Mouse (Mus musculus): ENCODE measurements at regions not wholly inside any gene's neighbourhood (a gene's known extent, or its start where the extent isn't known, plus 50 kb on each side); places are given as distances from the start of the nearest gene placed in this dataset.

DNA sequence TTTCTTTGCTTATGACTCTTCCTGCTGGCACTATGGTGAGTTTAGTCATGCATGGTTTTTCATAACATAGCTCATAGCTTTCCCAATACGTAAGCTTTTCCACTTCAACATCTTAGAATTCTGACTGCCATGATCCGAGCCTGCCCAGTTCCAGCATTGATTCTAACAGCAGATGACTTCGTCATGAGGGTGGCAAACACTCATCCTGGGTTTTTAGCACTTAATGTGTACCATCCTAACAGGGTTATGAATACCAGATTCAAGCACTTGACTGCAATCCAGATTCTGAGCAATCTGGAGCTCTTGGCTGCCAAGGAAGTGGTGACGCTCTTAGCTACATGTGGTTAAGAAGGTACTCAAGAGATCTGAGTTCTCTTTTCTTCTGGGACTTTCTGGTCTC, 128.3 kb upstream of the Sem1 start:
- Histone ChIP-seq H3K27ac (ENCODE audit: low read length) (no peak overlapping the region), H3K9me3 (ENCODE audit: control insufficient read depth, low read depth, low read length) (no peaks in the 10 kb centered on the region), H3K36me3 (ENCODE audit: control insufficient read depth, insufficient read depth, low read length) (no peaks in the 10 kb centered on the region), H3K4me2 (replicated peaks; ENCODE audit: low read depth, low read length) (no peak overlapping the region), H3K4me3 (ENCODE audit: low read depth, low read length) (no peak overlapping the region), H3K9ac (replicated peaks; ENCODE audit: low read depth, low read length) (no peak overlapping the region), H3K27me3 (ENCODE audit: control insufficient read depth, insufficient read depth, low read length) (no peaks in the 10 kb centered on the region), H3K4me1 (ENCODE audit: control insufficient read depth, insufficient read depth, low read length) (no peaks in the 10 kb centered on the region)
- no peak for ATAC-seq (ENCODE audit: insufficient number of reproducible peaks, insufficient read depth, low FRiP score, low read depth)
- 89% methylated on average over 4 of the region's 4 CpGs for WGBS

DNA sequence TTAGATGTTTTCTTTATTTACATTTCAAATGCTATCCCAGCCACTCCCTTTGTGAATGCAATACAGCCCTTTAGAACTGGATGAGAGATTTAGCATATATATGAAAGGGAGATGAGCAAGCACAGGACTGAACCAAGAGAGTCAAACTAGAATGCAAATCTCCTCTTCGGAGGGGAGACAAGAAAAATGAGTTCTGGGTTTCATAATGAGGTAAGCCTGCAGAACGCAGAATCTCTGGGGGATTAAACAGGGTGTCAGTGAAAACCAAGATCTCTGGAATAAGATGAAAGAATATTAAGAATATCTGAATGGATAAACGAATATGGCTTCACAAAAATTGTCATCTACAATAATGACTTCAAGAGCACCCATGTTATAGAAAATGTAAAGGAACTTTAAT, 130.6 kb upstream of the Sem1 start:
- H3K4me1 ChIP-seq (ENCODE audit: control insufficient read depth, insufficient read depth, low read length): no peaks in the 10 kb centered on the region

DNA sequence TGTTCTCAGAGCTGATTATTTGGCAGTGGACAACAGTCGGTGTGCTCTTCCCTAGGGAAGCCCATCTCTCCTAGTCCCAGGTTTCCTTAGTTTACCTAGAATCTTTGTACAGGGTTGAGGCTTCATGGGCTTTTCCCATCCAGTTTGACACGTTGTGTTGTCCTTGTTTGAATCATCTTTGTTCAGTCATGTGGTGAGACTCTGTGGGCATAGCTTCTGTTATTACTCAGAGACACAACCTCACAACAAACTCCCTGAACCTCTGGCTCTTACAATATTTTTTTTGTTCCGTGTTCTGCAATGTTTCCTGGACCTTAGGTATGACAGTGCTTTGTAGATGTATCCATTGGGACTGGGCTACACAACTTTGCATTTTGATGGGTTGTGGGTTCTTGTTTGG, 132.9 kb upstream of the Dlx6 start:
- WGBS: 90% methylated on average over 3 of the region's 3 CpGs
- no peak for ATAC-seq (ENCODE audit: insufficient number of reproducible peaks, insufficient read depth, low FRiP score, low read depth)
- no peak overlapping the region for H3K4me2 ChIP-seq (replicated peaks; ENCODE audit: low read depth, low read length)

More for the DNA sequence above, 130.6 kb upstream of the Sem1 start:
- no peak for ATAC-seq (ENCODE audit: insufficient number of reproducible peaks, insufficient read depth, low FRiP score, low read depth)
- no peak overlapping the region for H3K4me2 ChIP-seq (replicated peaks; ENCODE audit: low read depth, low read length)
- no peaks in the 10 kb centered on the region for H3K36me3 ChIP-seq (ENCODE audit: control insufficient read depth, insufficient read depth, low read length)
- no peak overlapping the region for H3K27ac ChIP-seq (ENCODE audit: low read length)
- no peak overlapping the region for H3K9ac ChIP-seq (replicated peaks; ENCODE audit: low read depth, low read length)
- no peak overlapping the region for H3K4me3 ChIP-seq (ENCODE audit: low read depth, low read length)
- WGBS: 78% methylated on average over 3 of the region's 3 CpGs
- H3K9me3 ChIP-seq (ENCODE audit: control insufficient read depth, low read depth, low read length): no peaks in the 10 kb centered on the region
- no peaks in the 10 kb centered on the region for H3K27me3 ChIP-seq (ENCODE audit: control insufficient read depth, insufficient read depth, low read length)

DNA sequence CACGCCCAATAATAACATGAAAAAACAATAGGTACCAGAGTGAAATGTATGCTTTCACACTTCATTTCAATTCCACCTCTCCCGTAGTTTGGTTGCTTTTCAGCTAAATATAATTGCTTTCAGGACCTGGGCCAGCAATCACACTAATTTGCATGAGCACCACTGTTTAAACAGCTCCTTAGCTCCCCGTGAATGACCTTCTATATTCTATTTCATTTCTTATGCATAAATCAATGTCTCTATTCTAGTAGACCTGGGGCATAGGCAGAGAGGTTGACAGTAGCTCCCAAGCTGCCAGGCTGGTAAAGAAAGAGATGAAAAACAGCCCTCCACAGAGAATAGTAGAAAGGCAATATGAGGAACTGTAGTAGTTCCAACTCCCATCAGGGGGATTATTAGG, 117.7 kb upstream of the Dlx6 start:
- no peak overlapping the region for H3K4me2 ChIP-seq (replicated peaks; ENCODE audit: low read depth, low read length)
- no peaks in the 10 kb centered on the region for H3K9me3 ChIP-seq (ENCODE audit: control insufficient read depth, low read depth, low read length)
- 61% methylated on average over 3 of the region's 3 CpGs for WGBS
- no peak overlapping the region for H3K27ac ChIP-seq (ENCODE audit: low read length)
- H3K9ac ChIP-seq (replicated peaks; ENCODE audit: low read depth, low read length): no peak overlapping the region
- no peak for ATAC-seq (ENCODE audit: insufficient number of reproducible peaks, insufficient read depth, low FRiP score, low read depth)
- H3K4me1 ChIP-seq (ENCODE audit: control insufficient read depth, insufficient read depth, low read length): no peaks in the 10 kb centered on the region
- no peaks in the 10 kb centered on the region for H3K36me3 ChIP-seq (ENCODE audit: control insufficient read depth, insufficient read depth, low read length)
- no peak overlapping the region for H3K4me3 ChIP-seq (ENCODE audit: low read depth, low read length)
- no peaks in the 10 kb centered on the region for H3K27me3 ChIP-seq (ENCODE audit: control insufficient read depth, insufficient read depth, low read length)

More for the DNA sequence above, 132.9 kb upstream of the Dlx6 start:
- H3K9ac ChIP-seq (replicated peaks; ENCODE audit: low read depth, low read length): no peak overlapping the region
- no peaks in the 10 kb centered on the region for H3K9me3 ChIP-seq (ENCODE audit: control insufficient read depth, low read depth, low read length)
- no peaks in the 10 kb centered on the region for H3K27me3 ChIP-seq (ENCODE audit: control insufficient read depth, insufficient read depth, low read length)
- H3K36me3 ChIP-seq (ENCODE audit: control insufficient read depth, insufficient read depth, low read length): no peaks in the 10 kb centered on the region
- no peaks in the 10 kb centered on the region for H3K4me1 ChIP-seq (ENCODE audit: control insufficient read depth, insufficient read depth, low read length)
- H3K27ac ChIP-seq (ENCODE audit: low read length): no peak overlapping the region
- no peak overlapping the region for H3K4me3 ChIP-seq (ENCODE audit: low read depth, low read length)

DNA sequence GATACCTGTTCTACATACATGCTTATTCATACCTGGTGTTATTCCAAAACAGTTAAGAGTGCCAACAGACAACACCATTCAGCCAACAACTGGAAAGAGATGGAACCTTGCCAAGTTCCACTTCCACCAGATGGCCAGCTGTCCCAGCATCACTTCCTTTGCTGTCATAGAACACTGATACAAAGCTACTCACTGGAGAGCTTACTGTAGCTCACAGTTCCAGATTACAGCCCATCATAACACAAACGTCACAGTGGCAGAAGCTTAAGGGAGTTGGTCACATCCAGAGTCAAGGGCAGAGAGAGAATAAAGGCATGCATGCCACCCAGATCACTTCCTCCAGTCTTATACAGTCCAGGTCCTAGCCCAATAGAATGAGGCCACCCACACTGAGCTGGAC, 84.0 kb upstream of the Dlx6 start:
- H3K36me3 ChIP-seq (ENCODE audit: control insufficient read depth, insufficient read depth, low read length): no peaks in the 10 kb centered on the region
- no peak for ATAC-seq (ENCODE audit: insufficient number of reproducible peaks, insufficient read depth, low FRiP score, low read depth)
- H3K4me3 ChIP-seq (ENCODE audit: low read depth, low read length): no peak overlapping the region
- H3K4me1 ChIP-seq (ENCODE audit: control insufficient read depth, insufficient read depth, low read length): no peaks in the 10 kb centered on the region
- 35% methylated on average over 1 of the region's 1 CpGs for WGBS
- H3K9me3 ChIP-seq (ENCODE audit: control insufficient read depth, low read depth, low read length): no peaks in the 10 kb centered on the region
- H3K4me2 ChIP-seq (replicated peaks; ENCODE audit: low read depth, low read length): no peak overlapping the region
- H3K27me3 ChIP-seq (ENCODE audit: control insufficient read depth, insufficient read depth, low read length): no peaks in the 10 kb centered on the region
- no peak overlapping the region for H3K9ac ChIP-seq (replicated peaks; ENCODE audit: low read depth, low read length)
- no peak overlapping the region for H3K27ac ChIP-seq (ENCODE audit: low read length)

DNA sequence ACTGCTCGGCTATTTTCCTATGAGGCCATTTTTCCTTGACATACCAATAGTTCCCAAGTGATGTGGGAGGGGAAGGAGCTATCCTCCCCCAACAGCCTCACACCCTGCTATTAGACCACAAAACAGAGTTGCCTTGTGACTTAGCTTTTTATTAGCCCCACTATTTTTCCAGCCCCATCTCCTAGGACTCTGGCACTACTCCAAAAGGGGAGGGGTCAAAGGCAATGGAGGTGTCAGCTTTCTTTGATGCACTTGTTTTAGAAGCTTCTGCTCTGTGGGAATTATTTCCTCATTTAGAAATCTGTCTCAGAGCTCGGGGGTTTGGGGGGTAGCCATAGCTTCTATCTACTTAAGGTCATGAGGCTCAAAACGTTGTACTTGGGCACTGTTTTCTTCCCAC, 81.6 kb upstream of the Dlx6 start:
- no peak overlapping the region for H3K4me3 ChIP-seq (ENCODE audit: low read depth, low read length)
- 49% methylated on average over 3 of the region's 3 CpGs for WGBS
- no peaks in the 10 kb centered on the region for H3K36me3 ChIP-seq (ENCODE audit: control insufficient read depth, insufficient read depth, low read length)
- H3K27me3 ChIP-seq (ENCODE audit: control insufficient read depth, insufficient read depth, low read length): no peaks in the 10 kb centered on the region
- no peak overlapping the region for H3K4me2 ChIP-seq (replicated peaks; ENCODE audit: low read depth, low read length)
- no peak overlapping the region for H3K9ac ChIP-seq (replicated peaks; ENCODE audit: low read depth, low read length)
- no peaks in the 10 kb centered on the region for H3K4me1 ChIP-seq (ENCODE audit: control insufficient read depth, insufficient read depth, low read length)
- H3K9me3 ChIP-seq (ENCODE audit: control insufficient read depth, low read depth, low read length): no peaks in the 10 kb centered on the region
- no peak for ATAC-seq (ENCODE audit: insufficient number of reproducible peaks, insufficient read depth, low FRiP score, low read depth)
- no peak overlapping the region for H3K27ac ChIP-seq (ENCODE audit: low read length)

DNA sequence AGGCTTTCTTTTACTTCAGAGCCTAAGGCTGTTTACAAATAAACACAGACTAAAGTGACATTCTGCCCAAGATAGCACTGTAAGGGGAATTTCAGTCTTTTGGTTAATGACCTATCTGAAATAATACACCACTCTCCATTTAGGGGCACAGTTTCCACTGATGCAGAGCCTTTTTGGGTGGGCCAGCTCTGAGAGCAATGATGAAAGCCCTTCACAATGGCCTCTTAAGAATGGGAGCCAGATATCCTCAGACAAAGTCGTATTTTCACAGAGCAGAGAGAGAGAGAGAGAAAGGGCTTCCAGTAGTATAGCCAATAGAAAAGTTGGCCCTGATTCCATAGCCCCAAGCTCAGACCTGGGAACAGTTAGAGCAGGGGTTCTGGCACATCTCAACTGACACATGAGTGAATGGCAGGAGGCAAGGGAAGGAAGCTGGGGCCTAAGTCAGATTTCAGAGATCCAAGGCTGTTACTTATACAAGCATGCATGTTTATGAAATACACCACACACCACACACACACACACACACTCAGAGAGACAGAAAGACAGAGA, 77.1 kb upstream of the Dlx6 start:
- Histone ChIP-seq H3K4me2 (replicated peaks; ENCODE audit: low read depth, low read length) (no peak overlapping the region), H3K36me3 (ENCODE audit: control insufficient read depth, insufficient read depth, low read length) (no peaks in the 10 kb centered on the region), H3K27ac (ENCODE audit: low read length) (no peak overlapping the region), H3K4me3 (ENCODE audit: low read depth, low read length) (no peak overlapping the region), H3K4me1 (ENCODE audit: control insufficient read depth, insufficient read depth, low read length) (no peaks in the 10 kb centered on the region), H3K9ac (replicated peaks; ENCODE audit: low read depth, low read length) (no peak overlapping the region), H3K27me3 (ENCODE audit: control insufficient read depth, insufficient read depth, low read length) (no peaks in the 10 kb centered on the region), H3K9me3 (ENCODE audit: control insufficient read depth, low read depth, low read length) (no peaks in the 10 kb centered on the region)
- ATAC-seq (ENCODE audit: insufficient number of reproducible peaks, insufficient read depth, low FRiP score, low read depth): no peak
- 40% methylated on average over 1 of the region's 1 CpGs for WGBS

DNA sequence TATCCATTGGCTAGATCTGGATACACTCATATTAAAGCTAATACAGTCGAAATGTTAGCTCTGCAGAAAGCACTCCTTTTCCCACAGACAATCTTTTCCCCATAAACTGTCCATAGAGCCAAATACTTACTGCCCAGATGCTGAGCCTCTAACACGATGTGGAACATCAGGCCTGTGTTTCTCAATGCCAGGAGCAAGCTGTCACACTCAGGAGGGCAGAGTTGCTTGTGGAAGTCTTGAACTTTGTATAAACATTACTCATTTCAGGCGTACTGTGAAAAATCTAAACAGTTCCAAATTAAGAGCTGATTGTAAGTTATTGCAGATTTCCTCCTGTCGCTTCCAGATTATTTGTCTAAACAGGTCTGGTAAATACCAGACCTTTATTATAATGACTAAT, 75.6 kb upstream of the Dlx6 start:
- ATAC-seq (ENCODE audit: insufficient number of reproducible peaks, insufficient read depth, low FRiP score, low read depth): no peak
- 22% methylated on average over 4 of the region's 4 CpGs for WGBS
- Histone ChIP-seq H3K4me1 (ENCODE audit: control insufficient read depth, insufficient read depth, low read length) (no peaks in the 10 kb centered on the region), H3K4me3 (ENCODE audit: low read depth, low read length) (no peak overlapping the region), H3K9me3 (ENCODE audit: control insufficient read depth, low read depth, low read length) (no peaks in the 10 kb centered on the region), H3K27me3 (ENCODE audit: control insufficient read depth, insufficient read depth, low read length) (no peaks in the 10 kb centered on the region), H3K36me3 (ENCODE audit: control insufficient read depth, insufficient read depth, low read length) (no peaks in the 10 kb centered on the region), H3K9ac (replicated peaks; ENCODE audit: low read depth, low read length) (no peak overlapping the region), H3K27ac (ENCODE audit: low read length) (no peak overlapping the region), H3K4me2 (replicated peaks; ENCODE audit: low read depth, low read length) (no peak overlapping the region)

DNA sequence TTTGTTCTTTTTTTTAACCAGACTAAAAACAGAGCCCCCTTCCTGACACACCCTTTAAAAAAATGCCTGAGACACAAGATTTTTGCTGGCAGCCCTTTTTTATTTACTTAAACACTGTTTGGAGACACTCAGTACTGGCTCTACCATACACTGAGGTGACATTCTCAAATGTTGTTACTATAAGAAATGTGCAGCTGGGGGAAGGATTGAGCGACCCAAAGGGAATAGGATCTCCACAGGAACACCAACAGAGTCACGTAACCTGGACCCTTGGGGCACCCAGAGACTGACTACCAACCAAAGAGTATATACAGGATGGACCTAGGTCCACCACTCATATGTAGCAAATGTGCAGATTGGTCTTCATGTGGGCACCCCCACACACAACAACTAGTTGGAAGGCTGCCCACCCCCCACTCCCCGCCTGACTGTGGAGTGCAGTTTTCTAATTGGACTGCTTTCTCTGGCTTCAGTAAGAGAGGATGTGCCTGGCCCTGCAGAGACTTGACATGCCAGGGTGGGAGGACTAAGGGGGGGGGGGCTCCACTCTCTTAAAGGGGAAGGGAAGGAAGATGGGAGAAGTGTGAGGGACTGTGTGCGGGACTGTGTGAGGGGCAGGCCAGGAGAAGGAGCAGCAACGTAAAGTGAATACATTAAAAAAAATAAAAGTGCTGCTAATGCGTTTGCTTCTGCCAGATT, 68.7 kb upstream of the Dlx6 start:
- 0 out of 2 replicates have a peak, but pooled peaks have one; percentile 33 for ATAC-seq (ENCODE audit: insufficient number of reproducible peaks, insufficient read depth, low FRiP score, low read depth)
- no peaks in the 10 kb centered on the region for H3K9me3 ChIP-seq (ENCODE audit: control insufficient read depth, low read depth, low read length)
- H3K4me2 ChIP-seq (replicated peaks; ENCODE audit: low read depth, low read length): no peak overlapping the region

More for the DNA sequence above, 68.7 kb upstream of the Dlx6 start:
- WGBS: 35% methylated on average over 6 of the region's 6 CpGs
- H3K27me3 ChIP-seq (ENCODE audit: control insufficient read depth, insufficient read depth, low read length): no peaks in the 10 kb centered on the region
- H3K4me1 ChIP-seq (ENCODE audit: control insufficient read depth, insufficient read depth, low read length): peaks cover 5% of the 10 kb centered on the region; the same call in 1 of the 2 replicates
- H3K9ac ChIP-seq (replicated peaks; ENCODE audit: low read depth, low read length): no peak overlapping the region
- no peaks in the 10 kb centered on the region for H3K36me3 ChIP-seq (ENCODE audit: control insufficient read depth, insufficient read depth, low read length)
- H3K4me3 ChIP-seq (ENCODE audit: low read depth, low read length): no peak overlapping the region
- H3K27ac ChIP-seq (ENCODE audit: low read length): no peak overlapping the region
